Mouse (Mus musculus): ENCODE data around the gene Ppih.

DNA sequence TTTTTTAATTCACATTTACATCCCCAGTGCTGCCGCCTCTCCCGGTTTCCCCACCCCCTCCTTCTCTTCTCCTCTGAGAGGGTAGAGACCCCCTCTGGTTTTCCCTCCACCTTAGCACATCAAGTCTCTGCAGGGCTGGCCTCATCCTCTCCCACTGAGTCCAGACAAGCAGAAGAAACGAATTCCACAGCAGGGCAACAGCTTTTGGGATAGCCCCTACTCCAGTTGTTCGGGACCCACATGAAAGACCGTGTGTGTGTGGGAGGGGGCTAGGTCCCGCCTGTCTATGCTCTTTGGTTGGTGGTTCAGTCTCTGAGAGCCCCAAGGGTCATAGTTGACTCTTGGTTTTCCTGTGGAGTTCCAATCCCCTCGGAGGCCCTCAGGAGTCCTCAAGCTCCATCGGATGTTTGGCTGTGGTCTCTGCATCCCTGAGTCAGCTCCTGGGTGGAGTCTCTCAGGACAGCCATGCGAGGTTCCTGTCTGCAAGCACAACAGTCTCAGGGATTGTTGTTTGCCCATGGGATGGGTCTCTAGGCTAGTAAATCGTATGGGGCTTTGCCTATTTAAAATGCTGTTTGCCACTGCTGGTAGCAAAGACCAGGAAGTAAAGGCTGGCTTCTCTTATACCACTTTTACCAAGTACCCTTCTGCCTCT is 677 bp upstream of the Ppih start:
- TF ChIP-seq ZNF384 (IDR thresholded peaks at IDR 0.05; ENCODE audit: low read depth, low read length) (no peak), HCFC1 (IDR thresholded peaks at IDR 0.05; ENCODE audit: borderline replicate concordance, insufficient read depth, low read length) (no peak), ZC3H11A (IDR thresholded peaks at IDR 0.05; ENCODE audit: borderline replicate concordance, low read depth, low read length) (no peak), CHD2 (IDR thresholded peaks at IDR 0.05; ENCODE audit: low read depth, low read length) (no peak)
